Mouse (Mus musculus) monocyte, adult 5-6 weeks (primary cell): ENCODE data around the gene Nup205. TPM values are rescaled to one million over a fixed set of nuclear protein-coding genes. Genes with fewer than 3 reads are reported as not detected.
A peak's percentile ranks its signal among the peaks of the same experiment; 100 is the strongest.
"Not testable (repeated sequence)": the region's sequence is repeated elsewhere in the genome, so short reads cannot be mapped to it uniquely, and the experiment has no call there.

Experiments
- ATAC-seq: fragments of 153-309, 156-312 bp; replicated peaks from 2 replicates; pipeline ENCODE4 v1.8.0; 2017; ENCODE audit warnings: mild to moderate bottlenecking; ENCODE audit not compliant: low TSS enrichment, insufficient number of reproducible peaks, severe bottlenecking, poor library complexity, low FRiP score
- total RNA-seq: library from RNA; stranded (forward); fragments of 200-1000, 200-491, 200-594 nt; gene quantifications from 3 replicates; pipeline ENCODE4 v1.2.3, GENCODE M21; 2017

The Nup205 gene
- 18.1 to 36.9 TPM (median 19.8 TPM) in 3 replicates for total RNA-seq

- peak; percentile 83 for ATAC-seq
These were observed at the start of gene Nup205 for GRCm38 (mm10) chr6:35176979-35177649. Gene Nup205 (plus strand): TSS chr6:35177421.

- 0 out of 2 replicates have a peak, but pooled peaks have one; percentile 1 for ATAC-seq
These were observed 44.4 kb upstream of the Nup205 start for GRCm38 (mm10) chr6:35132806-35133205.

- ATAC-seq: peak; percentile 30; the same call in 1 of the 2 replicates
These were observed 44.0 kb upstream of the Nup205 start for GRCm38 (mm10) chr6:35133246-35133578.

- ATAC-seq: peak; percentile 98
These were observed 43.4 kb upstream of the Nup205 start, which contains the start of gene Cnot4 for GRCm38 (mm10) chr6:35133579-35134488. Gene Cnot4 (minus strand): TSS chr6:35133724.

GRCm38 (mm10) chr6:35134844-35135243, 42.4 kb upstream of the Nup205 start:
- no peak for ATAC-seq

GRCm38 (mm10) chr6:35140351-35140750, 36.9 kb upstream of the Nup205 start:
- ATAC-seq: no peak

- ATAC-seq: no peak
These were observed 31.7 kb upstream of the Nup205 start for GRCm38 (mm10) chr6:35145569-35145968.

GRCm38 (mm10) chr6:35147726-35148422, 29.3 kb upstream of the Nup205 start:
- ATAC-seq: no peak

- no peak for ATAC-seq
These were observed 22.7 kb upstream of the Nup205 start for GRCm38 (mm10) chr6:35154540-35154939.

- no peak for ATAC-seq
These were observed 8.0 kb upstream of the Nup205 start for GRCm38 (mm10) chr6:35169250-35169649.

GRCm38 (mm10) chr6:35172028-35172427, 5.2 kb upstream of the Nup205 start:
- not testable (repeated sequence) for ATAC-seq

- no peak for ATAC-seq
These were observed 4.0 kb upstream of the Nup205 start for GRCm38 (mm10) chr6:35173181-35173580.

- ATAC-seq: 0 out of 2 replicates have a peak, but pooled peaks have one; percentile 20
These were observed 540 bp downstream of the Nup205 start for GRCm38 (mm10) chr6:35177650-35178272.

- not testable (repeated sequence) for ATAC-seq
These were observed 2.1 kb downstream of the Nup205 start for GRCm38 (mm10) chr6:35179299-35179698.

GRCm38 (mm10) chr6:35184781-35185180, 7.6 kb downstream of the Nup205 start:
- ATAC-seq: no peak

- no peak for ATAC-seq
These were observed 14.0 kb downstream of the Nup205 start for GRCm38 (mm10) chr6:35191198-35191597.

GRCm38 (mm10) chr6:35225696-35226095, 48.5 kb downstream of the Nup205 start:
- no peak for ATAC-seq

GRCm38 (mm10) chr6:35229415-35229814, 52.2 kb downstream of the Nup205 start:
- no peak for ATAC-seq
